Mouse (Mus musculus) heart, postnatal 0 days (tissue): ENCODE measurements around the gene Shank1. TPM values are rescaled to one million over a fixed set of nuclear protein-coding genes. Genes with fewer than 3 reads are reported as not detected.
A peak's percentile ranks its signal among the peaks of the same experiment; 100 is the strongest.

Experiments used
- ATAC-seq: fragments of 200-750 bp; cut with Nextera tagmentation; 2 replicates; pipeline ENCODE4 v1.8.0; 2017; ENCODE audit warnings: low read depth, moderate number of reproducible peaks, moderate library complexity; ENCODE audit not compliant: insufficient read depth
- DNase-seq: peaks from one replicate; pipeline ENCODE4 v3.0.0-alpha.2; 2016; ENCODE audit warnings: low spot score
- H3K27ac ChIP-seq: fragments of 300-500 bp; sonication (generic); 2 replicates; pipeline ENCODE4 v1.5.1; 2014; ENCODE audit warnings: low read depth, mild to moderate bottlenecking
- H3K27me3 ChIP-seq: fragments of 300-500 bp; sonication (generic); 2 replicates; pipeline ENCODE4 v1.6.1; 2014; ENCODE audit warnings: low read length, mixed read lengths; ENCODE audit not compliant: control insufficient read depth, insufficient read depth
- H3K36me3 ChIP-seq: fragments of 300-500 bp; sonication (generic); replicated peaks from 2 replicates; pipeline ENCODE4 v1.6.1; 2014; ENCODE audit warnings: low read length, mixed read lengths; ENCODE audit not compliant: control insufficient read depth, insufficient read depth
- H3K4me1 ChIP-seq: fragments of 300-500 bp; sonication (generic); 2 replicates; pipeline ENCODE4 v1.6.1; 2014; ENCODE audit warnings: antibody characterized with exemption; ENCODE audit not compliant: control insufficient read depth, insufficient read depth
- H3K4me2 ChIP-seq: fragments of 300-500 bp; sonication (generic); 2 replicates; pipeline ENCODE4 v1.6.1; 2014; ENCODE audit warnings: low read depth, mild to moderate bottlenecking, low read length, moderate library complexity
- H3K4me3 ChIP-seq: fragments of 300-500 bp; sonication (generic); 2 replicates; pipeline ENCODE4 v1.5.1; 2014; ENCODE audit warnings: low read depth, low read length
- H3K9ac ChIP-seq: fragments of 300-500 bp; sonication (generic); replicated peaks from 2 replicates; pipeline ENCODE4 v1.6.1; 2014; ENCODE audit warnings: low read depth, low read length, mixed read lengths
- H3K9me3 ChIP-seq: fragments of 300-500 bp; sonication (generic); replicated peaks from 2 replicates; pipeline ENCODE4 v1.6.1; 2016; ENCODE audit warnings: low read length; ENCODE audit not compliant: control insufficient read depth
- CTCF ChIP-seq: IDR thresholded peaks from 2 replicates; pipeline ENCODE4 v1.5.1; 2016; ENCODE audit warnings: antibody characterized with exemption, control low read depth, low read depth
- EP300 ChIP-seq: IDR thresholded peaks from 2 replicates; pipeline ENCODE4 v1.6.1; 2016; ENCODE audit warnings: antibody characterized with exemption, low read depth
- WGBS: fragments of 180-500 bp; shearing (Covaris S2); extraction: QIAGEN DNeasy Blood & Tissue Kit; methylation state at CpG from one replicate; pipeline ENCODE4 v1.1.7; 2014; 5-methylcytosine and 5-hydroxymethylcytosine counted together
- polyA plus RNA-seq: library from polyadenylated mRNA; unstranded; fragments of >200 nt; fragmentation: Nextera tagmentation; extraction: Ambion mirVana; gene quantifications from 2 replicates; pipeline ENCODE4 v1.2.1, GENCODE M21; 2015
- total RNA-seq: library from RNA; depleted of rRNA; stranded (reverse); fragments of >200 nt; gene quantifications from 2 replicates; pipeline ENCODE4 v1.2.3, GENCODE M21; 2014; ENCODE audit warnings: low replicate concordance

Shank1 gene
- total and polyA plus RNA-seq, 2 experiments from 2014 or later = 0.36 to 0.61 TPM

- no peaks in the 10 kb centered on the region for H3K4me1 ChIP-seq
- H3K4me2 ChIP-seq = no peak overlapping the region
- TF ChIP-seq CTCF (no peak), EP300 (no peak)
- no peak for ATAC-seq
- no peaks in the 10 kb centered on the region for H3K36me3 ChIP-seq
- H3K9ac ChIP-seq = no peak overlapping the region
- H3K4me3 ChIP-seq = no peak overlapping the region
- peaks cover 49% of the 10 kb centered on the region for H3K27me3 ChIP-seq
- WGBS = 41% methylated on average over 3 of the region's 3 CpGs
- no peaks in the 10 kb centered on the region for H3K9me3 ChIP-seq
- no peak overlapping the region for H3K27ac ChIP-seq
- no peak for DNase-seq
Observed at GRCm38 (mm10) chr7:44332336-44332735, 22.3 kb downstream of the Shank1 start.

DNA sequence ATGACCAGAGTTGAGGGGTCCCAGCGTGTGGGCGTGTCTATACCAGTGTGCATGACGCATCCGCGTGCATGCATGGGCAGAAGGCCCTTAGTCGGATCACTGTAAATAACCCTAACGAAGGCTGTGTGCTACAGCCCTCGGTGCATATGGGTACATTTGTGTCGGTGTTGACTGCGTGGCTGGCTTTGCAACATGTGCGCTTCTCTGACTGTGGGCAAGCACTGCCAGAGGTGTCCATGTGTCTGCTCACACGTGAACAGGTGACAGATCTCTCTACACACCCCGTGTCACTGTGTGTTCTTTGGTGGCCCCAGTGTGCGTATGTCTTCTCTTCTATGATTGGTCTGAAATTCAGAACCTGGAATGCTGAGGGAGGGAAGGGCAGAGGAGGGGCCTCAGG lies 24.1 kb downstream of the Shank1 start:
- 57% methylated on average over 14 of the region's 14 CpGs for WGBS
- no peaks in the 10 kb centered on the region for H3K36me3 ChIP-seq
- no peaks in the 10 kb centered on the region for H3K9me3 ChIP-seq
- H3K4me2 ChIP-seq = no peak overlapping the region
- no peak overlapping the region for H3K4me3 ChIP-seq
- H3K9ac ChIP-seq = no peak overlapping the region
- no peak for TF ChIP-seq EP300
- TF ChIP-seq CTCF = no peak
- no peak for DNase-seq
- H3K4me1 ChIP-seq = no peaks in the 10 kb centered on the region
- no peak overlapping the region for H3K27ac ChIP-seq
- peaks cover 55% of the 10 kb centered on the region for H3K27me3 ChIP-seq
- ATAC-seq = no peak

- no peak for TF ChIP-seq CTCF
- no peak for TF ChIP-seq EP300
- WGBS = 6% methylated on average over 26 of the region's 40 CpGs
Observed at GRCm38 (mm10) chr7:44335031-44335878, 25.2 kb downstream of the Shank1 start.

GRCm38 (mm10) chr7:44336046-44337021 lies 26.3 kb downstream of the Shank1 start:
- Histone ChIP-seq H3K9me3 (no peaks in the 10 kb centered on the region), H3K36me3 (no peaks in the 10 kb centered on the region), H3K4me1 (no peaks in the 10 kb centered on the region), H3K27ac (no peak overlapping the region), H3K27me3 (peaks cover 71% of the 10 kb centered on the region), H3K9ac (no peak overlapping the region), H3K4me3 (peak overlapping the region; percentile 28), H3K4me2 (peak overlapping the region; percentile 50)
- TF ChIP-seq CTCF (no peak), EP300 (no peak)
- no peak for DNase-seq
- 3% methylated on average over 35 of the region's 54 CpGs for WGBS
- no peak; the same call in 1 of the 2 replicates for ATAC-seq

More at GRCm38 (mm10) chr7:44335031-44335878, 25.2 kb downstream of the Shank1 start:
- Histone ChIP-seq H3K9ac (no peak overlapping the region), H3K4me3 (peak overlapping the region; percentile 28), H3K9me3 (no peaks in the 10 kb centered on the region), H3K4me2 (peak overlapping the region; percentile 50), H3K27me3 (peaks cover 63% of the 10 kb centered on the region), H3K4me1 (no peaks in the 10 kb centered on the region), H3K36me3 (no peaks in the 10 kb centered on the region), H3K27ac (no peak overlapping the region)
- peak; percentile 44; the same call in 1 of the 2 replicates for ATAC-seq
- DNase-seq = no peak

DNA sequence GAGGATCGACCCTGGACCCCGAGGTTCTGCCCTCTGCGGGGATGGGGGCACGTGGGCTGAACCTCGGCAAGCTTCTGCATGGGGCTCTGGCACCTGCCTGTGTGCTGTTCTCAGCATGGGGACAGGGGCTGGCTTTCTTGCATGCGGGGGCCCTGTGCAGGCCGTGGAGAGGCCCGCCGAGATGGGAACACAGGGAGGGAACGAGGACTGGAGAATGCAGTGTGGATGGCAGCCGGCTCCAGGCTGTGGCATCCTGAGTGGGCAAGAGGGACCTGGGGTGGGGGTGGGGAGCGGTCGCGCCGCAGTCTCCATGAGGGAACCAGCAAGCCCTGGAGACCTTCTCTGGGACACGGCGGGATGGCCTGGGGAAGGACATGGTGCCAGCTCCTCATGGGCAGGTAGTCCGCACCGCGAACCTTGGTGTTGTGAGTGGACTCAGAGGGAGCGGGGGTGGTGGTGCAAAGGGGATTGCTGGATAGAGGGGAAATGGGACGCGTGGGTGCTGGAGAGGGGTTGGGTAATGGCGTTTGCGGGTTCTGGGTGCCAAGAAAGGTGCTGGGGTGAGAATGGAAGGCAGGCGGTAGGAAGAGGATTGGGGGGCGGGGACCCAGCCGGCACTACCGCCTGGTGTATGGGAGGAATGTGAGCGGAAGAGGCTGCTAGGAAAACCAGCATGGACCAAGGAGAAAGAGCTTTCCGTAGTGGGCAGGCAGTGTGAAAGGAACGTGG lies 27.2 kb downstream of the Shank1 start:
- Histone ChIP-seq H3K9ac (no peak overlapping the region), H3K4me3 (no peak overlapping the region), H3K4me2 (no peak overlapping the region), H3K4me1 (no peaks in the 10 kb centered on the region), H3K36me3 (no peaks in the 10 kb centered on the region), H3K27me3 (peaks cover 69% of the 10 kb centered on the region), H3K9me3 (no peaks in the 10 kb centered on the region), H3K27ac (no peak overlapping the region)
- TF ChIP-seq EP300 (no peak), CTCF (no peak)
- WGBS = 5% methylated on average over 32 of the region's 32 CpGs
- DNase-seq (no peak), ATAC-seq (no peak)
